Mouse (Mus musculus): ENCODE data around the gene Rack1. TPM values are rescaled to one million over a fixed set of nuclear protein-coding genes. Genes with fewer than 3 reads are reported as not detected.
"Not testable (repeated sequence)": the region's sequence is repeated elsewhere in the genome, so short reads cannot be mapped to it uniquely, and the experiment has no call there.

Gene Rack1
- 100 to 1,000 TPM; 582 to 604 TPM for total RNA-seq (2021)
- long read RNA-seq, experiment 1, transcript Rack1-201 (8 exons, 1,447 nt): major isoform, 55 of 62 reads
- long read RNA-seq, experiment 1, partial matches to known transcripts: 3 of 62 reads
- long read RNA-seq, experiment 1, other reads (novel, unspliced or antisense): 0 of 62 reads
- long read RNA-seq, experiment 2, transcript Rack1-201 (8 exons, 1,447 nt): major isoform, 194 of 219 reads
- long read RNA-seq, experiment 2, transcript Rack1-205 (7 exons, 1,542 nt): minor isoform, 5 of 219 reads
- long read RNA-seq, experiment 2, partial matches to known transcripts: 11 of 219 reads
- long read RNA-seq, experiment 2, other reads (novel, unspliced or antisense): 5 of 219 reads

- DNase-seq (ENCODE audit: low spot score in 2 of 2): peak; percentile 81 to 89
Observed at GRCm38 (mm10) chr11:48799921-48800701, at the start of gene Rack1. Rack1 (plus strand) TSS chr11:48800332.

- no peak for DNase-seq (ENCODE audit: low spot score in 2 of 2)
Observed at GRCm38 (mm10) chr11:48750428-48750827, 49.7 kb upstream of the Rack1 start.

- DNase-seq (ENCODE audit: low spot score in 2 of 2): not testable (repeated sequence)
Observed at GRCm38 (mm10) chr11:48753534-48753933, 46.6 kb upstream of the Rack1 start.

GRCm38 (mm10) chr11:48759021-48759420 lies 41.1 kb upstream of the Rack1 start:
- DNase-seq (ENCODE audit: low spot score in 2 of 2): no peak

- DNase-seq (ENCODE audit: low spot score in 2 of 2): no peak
Observed at GRCm38 (mm10) chr11:48764119-48764518, 36.0 kb upstream of the Rack1 start.

GRCm38 (mm10) chr11:48767195-48767876 lies 32.8 kb upstream of the Rack1 start:
- no peak for DNase-seq (ENCODE audit: low spot score in 2 of 2)

- DNase-seq (ENCODE audit: low spot score in 2 of 2): peak in 1 of 2 experiments; percentile 37
Observed at GRCm38 (mm10) chr11:48771691-48772090, 28.4 kb upstream of the Rack1 start.

- peak; percentile 38 to 43 for DNase-seq (ENCODE audit: low spot score in 2 of 2)
Observed at GRCm38 (mm10) chr11:48774443-48775298, 25.5 kb upstream of the Rack1 start.

- peak in 1 of 2 experiments; percentile 39 for DNase-seq (ENCODE audit: low spot score in 2 of 2)
Observed at GRCm38 (mm10) chr11:48775483-48775882, 24.6 kb upstream of the Rack1 start.

GRCm38 (mm10) chr11:48776664-48777063 lies 23.5 kb upstream of the Rack1 start:
- DNase-seq (ENCODE audit: low spot score in 2 of 2): no peak

- no peak for DNase-seq (ENCODE audit: low spot score in 2 of 2)
Observed at GRCm38 (mm10) chr11:48777303-48777702, 22.8 kb upstream of the Rack1 start.

- no peak for DNase-seq (ENCODE audit: low spot score in 2 of 2)
Observed at GRCm38 (mm10) chr11:48779450-48779849, 20.7 kb upstream of the Rack1 start.

GRCm38 (mm10) chr11:48782243-48782642 lies 17.9 kb upstream of the Rack1 start:
- no peak for DNase-seq (ENCODE audit: low spot score in 2 of 2)

- no peak for DNase-seq (ENCODE audit: low spot score in 2 of 2)
Observed at GRCm38 (mm10) chr11:48787455-48788211, 12.5 kb upstream of the Rack1 start.

- DNase-seq (ENCODE audit: low spot score in 2 of 2): peak; percentile 67 to 77
Observed at GRCm38 (mm10) chr11:48788311-48789089, 11.6 kb upstream of the Rack1 start.

GRCm38 (mm10) chr11:48789215-48789614 lies 10.9 kb upstream of the Rack1 start:
- no peak for DNase-seq (ENCODE audit: low spot score in 2 of 2)

GRCm38 (mm10) chr11:48789973-48790823 lies 9.9 kb upstream of the Rack1 start:
- DNase-seq (ENCODE audit: low spot score in 2 of 2): peak; percentile 81 to 90

- DNase-seq (ENCODE audit: low spot score in 2 of 2): no peak
Observed at GRCm38 (mm10) chr11:48790946-48791345, 9.2 kb upstream of the Rack1 start.
